Mouse (Mus musculus): Measurements from ENCODE around the gene Pus7. TPM values are rescaled to one million over a fixed set of nuclear protein-coding genes. Genes with fewer than 3 reads are reported as not detected.
A peak's percentile ranks its signal among the peaks of the same experiment; 100 is the strongest.
"Not testable (repeated sequence)": the region's sequence is repeated elsewhere in the genome, so short reads cannot be mapped to it uniquely, and the experiment has no call there.

The Pus7 gene
- total and polyA plus RNA-seq, 3 experiments = 95.8 to 142 TPM; not detected in 1

DNA sequence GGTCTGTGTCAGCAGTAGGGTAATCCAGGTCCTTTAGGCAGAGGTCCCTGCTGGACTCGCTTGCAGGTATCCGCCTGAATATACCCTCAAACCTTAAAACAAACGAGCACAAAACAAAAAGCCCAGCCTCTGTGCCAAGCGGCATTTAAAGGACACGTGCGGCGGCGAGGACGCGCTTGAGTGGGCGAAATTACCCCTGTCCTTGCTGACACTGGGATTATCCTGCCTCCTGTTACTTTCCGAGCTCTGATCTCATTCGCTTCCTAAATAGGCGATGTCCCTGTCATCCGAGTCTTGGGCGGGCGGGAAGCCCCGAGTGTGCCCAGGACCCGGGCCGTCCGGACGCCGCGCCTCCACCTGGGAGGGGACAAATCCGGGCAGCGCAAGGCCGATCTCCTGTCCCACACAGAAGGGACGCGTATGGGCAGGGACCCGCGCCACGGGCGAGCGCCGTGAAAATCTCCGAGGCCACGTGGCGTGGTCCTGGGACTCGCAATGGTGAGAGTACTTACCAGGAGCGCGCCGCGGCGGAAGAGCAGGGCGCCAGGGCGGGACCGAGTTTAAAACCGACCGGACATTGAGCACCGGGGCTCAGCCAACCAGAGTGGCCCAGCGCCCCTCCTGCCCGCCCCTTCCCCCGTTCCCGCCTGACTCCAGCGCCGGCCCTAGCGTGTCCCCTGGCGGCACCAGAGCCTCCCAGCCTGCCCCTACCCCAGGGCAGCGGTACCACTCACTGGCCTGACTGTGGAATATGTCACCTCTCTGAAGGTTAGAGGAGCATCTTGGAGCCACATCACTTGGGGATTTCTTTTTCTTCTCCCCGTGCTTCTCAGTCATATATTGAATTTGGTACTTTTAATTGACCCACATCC lies 71.1 kb downstream of the Pus7 start:
- H3K36me3 ChIP-seq (ENCODE audit: control insufficient read depth in 1 of 2, insufficient read depth in 2 of 2, low read length in 2 of 2) = peaks cover 10 to 13% of the 10 kb centered on the region in 2 experiments
- peak overlapping the region; percentile 76 for H3K9ac ChIP-seq (ENCODE audit: control insufficient read depth, low read depth, low read length, poor library complexity, severe bottlenecking)
- H3K27ac ChIP-seq (ENCODE audit: control insufficient read depth, low read depth, low read length) = peak overlapping the region; percentile 73
- H3K4me3 ChIP-seq (ENCODE audit: control insufficient read depth in 1 of 2, insufficient read depth in 1 of 2, low read depth in 2 of 2, low read length in 2 of 2) = peak overlapping the region; percentile 72 to 85
- no peaks in the 10 kb centered on the region for H3K27me3 ChIP-seq (ENCODE audit: control insufficient read depth in 1 of 2, insufficient read depth in 2 of 2, low read length in 2 of 2)
- peaks cover 10% of the 10 kb centered on the region for H3K79me2 ChIP-seq (ENCODE audit: control insufficient read depth, insufficient read depth, low read length, poor library complexity)
- TF ChIP-seq NRF1 (IDR thresholded peaks at IDR 0.05; ENCODE audit: insufficient read depth, low read depth, low read length, poor library complexity, severe bottlenecking) (peak; percentile 47; the same call in 1 of the 2 replicates), UBTF (IDR thresholded peaks at IDR 0.05; ENCODE audit: borderline replicate concordance, insufficient read depth, low read depth, low read length) (no peak), CTCF (IDR thresholded peaks at IDR 0.05 in 2 of 3, conservative IDR thresholded peaks at IDR 0.05 in 1 of 3; ENCODE audit: control insufficient read depth in 1 of 3, insufficient read depth in 1 of 3, low read depth in 2 of 3, low read length in 3 of 3, poor library complexity in 1 of 3, severe bottlenecking in 1 of 3) (peak; percentile 46 to 53 (median 49)), MAFK (IDR thresholded peaks at IDR 0.05; ENCODE audit: borderline replicate concordance, low read depth, low read length) (no peak), POLR2A (IDR thresholded peaks at IDR 0.05; ENCODE audit: control insufficient read depth in 1 of 2, insufficient read depth in 1 of 2, low read depth in 1 of 2, low read length in 2 of 2, poor library complexity in 1 of 2) (peak in 1 of 2 experiments; percentile 45; a peak in 3 of 4 replicates), HCFC1 (IDR thresholded peaks at IDR 0.05; ENCODE audit: low read depth, low read length) (peak; percentile 59), MXI1 (IDR thresholded peaks at IDR 0.05; ENCODE audit: low read depth, low read length) (peak; percentile 87), SIN3A (IDR thresholded peaks at IDR 0.05; ENCODE audit: low read length) (peak; percentile 28; the same call in 1 of the 2 replicates), CHD1 (IDR thresholded peaks at IDR 0.05; ENCODE audit: low read depth, low read length) (no peak), EP300 (IDR thresholded peaks at IDR 0.05; ENCODE audit: low read depth in 1 of 2, low read length in 2 of 2) (no peak), MYC (IDR thresholded peaks at IDR 0.05; ENCODE audit: low read depth, low read length) (peak; percentile 25; the same call in 1 of the 2 replicates), NELFE (IDR thresholded peaks at IDR 0.05; ENCODE audit: low read depth, low read length) (peak; percentile 41; the same call in 1 of the 2 replicates), MAX (IDR thresholded peaks at IDR 0.05; ENCODE audit: low read length) (peak; percentile 66), BHLHE40 (IDR thresholded peaks at IDR 0.05; ENCODE audit: borderline replicate concordance, low read depth, low read length) (peak; percentile 57; the same call in 1 of the 2 replicates), SMC3 (IDR thresholded peaks at IDR 0.05; ENCODE audit: low read depth, low read length) (peak; percentile 13; the same call in 1 of the 2 replicates)
- H3K4me1 ChIP-seq (ENCODE audit: control insufficient read depth in 1 of 2, insufficient read depth in 2 of 2, low read length in 2 of 2) = peaks cover under 1 to 5% of the 10 kb centered on the region in 2 experiments; a peak in 3 of 4 replicates
- peak; percentile 90 for DNase-seq (ENCODE audit: low read depth, low spot score)
- no peaks in the 10 kb centered on the region for H3K9me3 ChIP-seq (replicated peaks; ENCODE audit: insufficient read depth, low read length)

DNA sequence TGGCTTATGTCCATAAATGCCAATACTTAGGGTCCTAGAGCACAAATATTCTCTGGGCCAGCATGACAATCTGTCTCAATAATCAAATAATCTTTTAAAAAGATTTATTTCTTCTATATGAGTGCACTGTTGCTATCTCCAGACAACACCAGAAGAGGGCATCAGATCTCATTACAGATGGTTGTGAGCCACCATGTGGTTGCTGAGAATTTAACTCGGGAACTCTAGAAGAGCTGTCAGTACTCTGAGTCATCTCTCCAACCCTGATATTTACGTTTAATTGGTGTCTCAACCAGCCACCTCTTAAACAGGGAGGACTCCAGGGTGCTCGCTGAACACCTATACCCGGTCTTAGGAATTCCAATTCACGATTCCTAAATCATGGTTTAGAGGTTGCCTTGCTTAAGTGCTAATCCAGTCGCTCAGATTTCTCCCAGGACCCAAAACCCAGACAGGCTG lies 71.8 kb downstream of the Pus7 start:
- DNase-seq (ENCODE audit: low read depth, low spot score); H3K9me3 ChIP-seq (replicated peaks; ENCODE audit: insufficient read depth, low read length); H3K27me3 ChIP-seq (ENCODE audit: control insufficient read depth in 1 of 2, insufficient read depth in 2 of 2, low read length in 2 of 2); H3K4me1 ChIP-seq (ENCODE audit: control insufficient read depth in 1 of 2, insufficient read depth in 2 of 2, low read length in 2 of 2): not testable (repeated sequence)
- Histone ChIP-seq H3K36me3 (ENCODE audit: control insufficient read depth in 1 of 2, insufficient read depth in 2 of 2, low read length in 2 of 2) (peaks cover 5 to 13% of the 10 kb centered on the region in 2 experiments), H3K9ac (ENCODE audit: control insufficient read depth, low read depth, low read length, poor library complexity, severe bottlenecking) (peak overlapping the region; percentile 76), H3K4me3 (ENCODE audit: control insufficient read depth in 1 of 2, insufficient read depth in 1 of 2, low read depth in 2 of 2, low read length in 2 of 2) (peak overlapping the region; percentile 72 to 85), H3K79me2 (ENCODE audit: control insufficient read depth, insufficient read depth, low read length, poor library complexity) (peaks cover 10% of the 10 kb centered on the region), H3K27ac (ENCODE audit: control insufficient read depth, low read depth, low read length) (peak overlapping the region; percentile 70)
- TF ChIP-seq CTCF (IDR thresholded peaks at IDR 0.05 in 2 of 3, conservative IDR thresholded peaks at IDR 0.05 in 1 of 3; ENCODE audit: control insufficient read depth in 1 of 3, insufficient read depth in 1 of 3, low read depth in 2 of 3, low read length in 3 of 3, poor library complexity in 1 of 3, severe bottlenecking in 1 of 3) (peak in 1 of 3 experiments; percentile 50; a peak in 3 of 6 replicates), TCF12 (IDR thresholded peaks at IDR 0.05; ENCODE audit: low read depth, low read length) (0 out of 2 replicates have a peak, but pooled peaks have one; percentile 14), SIN3A (IDR thresholded peaks at IDR 0.05; ENCODE audit: low read length) (0 out of 2 replicates have a peak, but pooled peaks have one; percentile 10), SMC3 (IDR thresholded peaks at IDR 0.05; ENCODE audit: low read depth, low read length) (peak; percentile 6; the same call in 1 of the 2 replicates), MYC (IDR thresholded peaks at IDR 0.05; ENCODE audit: low read depth, low read length) (peak; percentile 52; the same call in 1 of the 2 replicates)

Data from MEL (cell line).